Mouse (Mus musculus) hindbrain, embryonic 16.5 days (tissue): ENCODE results near the gene Srxn1. TPM values are rescaled to one million over a fixed set of nuclear protein-coding genes. Genes with fewer than 3 reads are reported as not detected.

ENCODE experiments used
- ATAC-seq: fragments of 200-750 bp; cut with Nextera tagmentation; 2 replicates; pipeline ENCODE4 v1.8.0; 2017; ENCODE audit warnings: moderate TSS enrichment, moderate library complexity
- H3K27ac ChIP-seq: fragments of 300-500 bp; sonication (generic); 2 replicates; pipeline ENCODE4 v1.5.1; 2014; ENCODE audit warnings: low read depth, mild to moderate bottlenecking, control low read depth, low read length, moderate library complexity
- H3K27me3 ChIP-seq: fragments of 300-500 bp; sonication (generic); replicated peaks from 2 replicates; pipeline ENCODE4 v1.6.1; 2014; ENCODE audit warnings: low read length; ENCODE audit not compliant: control insufficient read depth, insufficient read depth
- H3K36me3 ChIP-seq: fragments of 300-500 bp; sonication (generic); 2 replicates; pipeline ENCODE4 v1.6.1; 2014; ENCODE audit warnings: mild to moderate bottlenecking, low read length, moderate library complexity, mixed read lengths; ENCODE audit not compliant: control insufficient read depth, insufficient read depth
- H3K4me1 ChIP-seq: fragments of 300-500 bp; sonication (generic); 2 replicates; pipeline ENCODE4 v1.6.1; 2014; ENCODE audit warnings: low read depth, low read length; ENCODE audit not compliant: control insufficient read depth, insufficient read depth
- H3K4me2 ChIP-seq: fragments of 300-500 bp; sonication (generic); 2 replicates; pipeline ENCODE4 v1.6.1; 2014; ENCODE audit warnings: mild to moderate bottlenecking, low read length, control low read depth, moderate library complexity
- H3K4me3 ChIP-seq: fragments of 300-500 bp; sonication (generic); 2 replicates; pipeline ENCODE4 v1.5.1; 2014; ENCODE audit warnings: mild to moderate bottlenecking, low read length, control low read depth, moderate library complexity
- H3K9ac ChIP-seq: fragments of 300-500 bp; sonication (generic); 2 replicates; pipeline ENCODE4 v1.6.1; 2014; ENCODE audit warnings: low read depth, mild to moderate bottlenecking, control low read depth, low read length, moderate library complexity
- H3K9me3 ChIP-seq: fragments of 300-500 bp; sonication (generic); 2 replicates; pipeline ENCODE4 v1.6.1; 2014; ENCODE audit warnings: mild to moderate bottlenecking, low read length, moderate library complexity; ENCODE audit not compliant: control insufficient read depth
- WGBS: fragments of 180-500 bp; shearing (Covaris S2); extraction: QIAGEN DNeasy Blood & Tissue Kit; methylation state at CpG from one replicate; pipeline ENCODE4 v1.1.7; 2014; 5-methylcytosine and 5-hydroxymethylcytosine counted together
- polyA plus RNA-seq: library from polyadenylated mRNA; unstranded; fragments of >200 nt; fragmentation: Nextera tagmentation; extraction: Ambion mirVana; gene quantifications from 2 replicates; pipeline ENCODE4 v1.2.1, GENCODE M21; 2015

Gene Srxn1
- polyA plus RNA-seq, 1 experiment from 2014 or later: 32.1 TPM

GRCm38 (mm10) chr2:152086451-152086850 is 18.9 kb upstream of the Srxn1 start:
- Histone ChIP-seq H3K4me1 (peaks cover 42% of the 10 kb centered on the region), H3K9ac (peak overlapping the region; percentile 47; the same call in 1 of the 2 replicates), H3K27ac (peak overlapping the region; percentile 56; the same call in 1 of the 2 replicates), H3K9me3 (no peaks in the 10 kb centered on the region), H3K27me3 (no peaks in the 10 kb centered on the region), H3K4me3 (no peak overlapping the region), H3K36me3 (no peaks in the 10 kb centered on the region), H3K4me2 (peak overlapping the region; percentile 37)
- no peak for ATAC-seq
- WGBS: 50% methylated on average over 6 of the region's 6 CpGs

GRCm38 (mm10) chr2:152087111-152087510 is 18.2 kb upstream of the Srxn1 start:
- 63% methylated on average over 5 of the region's 5 CpGs for WGBS
- Histone ChIP-seq H3K4me1 (peaks cover 42% of the 10 kb centered on the region), H3K36me3 (no peaks in the 10 kb centered on the region), H3K9me3 (no peaks in the 10 kb centered on the region), H3K4me3 (no peak overlapping the region; the same call in 1 of the 2 replicates), H3K27ac (peak overlapping the region; percentile 56; the same call in 1 of the 2 replicates), H3K4me2 (peak overlapping the region; percentile 37; the same call in 1 of the 2 replicates), H3K27me3 (0 out of 2 replicates have a peak, but pooled peaks cover 3% of the 10 kb centered on the region), H3K9ac (peak overlapping the region; percentile 47)
- no peak for ATAC-seq

GRCm38 (mm10) chr2:152089078-152089477 is 16.2 kb upstream of the Srxn1 start:
- no peak for ATAC-seq
- no peak overlapping the region for H3K4me3 ChIP-seq
- no peak overlapping the region for H3K9ac ChIP-seq
- no peak overlapping the region for H3K27ac ChIP-seq
- H3K9me3 ChIP-seq: no peaks in the 10 kb centered on the region
- H3K4me2 ChIP-seq: no peak overlapping the region
- peaks cover 7% of the 10 kb centered on the region for H3K27me3 ChIP-seq
- no peaks in the 10 kb centered on the region for H3K36me3 ChIP-seq
- peaks cover 40% of the 10 kb centered on the region for H3K4me1 ChIP-seq
- 9% methylated on average over 4 of the region's 4 CpGs for WGBS

GRCm38 (mm10) chr2:152089581-152089980 is 15.7 kb upstream of the Srxn1 start:
- Histone ChIP-seq H3K36me3 (no peaks in the 10 kb centered on the region), H3K9me3 (no peaks in the 10 kb centered on the region), H3K4me3 (no peak overlapping the region), H3K27me3 (peaks cover 8% of the 10 kb centered on the region), H3K9ac (no peak overlapping the region), H3K4me2 (no peak overlapping the region), H3K27ac (no peak overlapping the region), H3K4me1 (peaks cover 35% of the 10 kb centered on the region)
- ATAC-seq: no peak
- WGBS: 87% methylated on average over 5 of the region's 5 CpGs

- no peaks in the 10 kb centered on the region for H3K9me3 ChIP-seq
- H3K9ac ChIP-seq: no peak overlapping the region
- H3K4me3 ChIP-seq: no peak overlapping the region
- H3K27ac ChIP-seq: no peak overlapping the region
- no peaks in the 10 kb centered on the region for H3K36me3 ChIP-seq
- 74% methylated on average over 5 of the region's 5 CpGs for WGBS
- H3K27me3 ChIP-seq: peaks cover 8% of the 10 kb centered on the region
- no peak for ATAC-seq
- H3K4me2 ChIP-seq: no peak overlapping the region
- H3K4me1 ChIP-seq: peaks cover 30% of the 10 kb centered on the region
Measured at GRCm38 (mm10) chr2:152090486-152090885, 14.8 kb upstream of the Srxn1 start.

GRCm38 (mm10) chr2:152091342-152092056 is 13.8 kb upstream of the Srxn1 start:
- peaks cover 24% of the 10 kb centered on the region for H3K4me1 ChIP-seq
- peaks cover 8% of the 10 kb centered on the region for H3K27me3 ChIP-seq
- no peak for ATAC-seq
- no peak overlapping the region for H3K4me2 ChIP-seq
- 19% methylated on average over 12 of the region's 12 CpGs for WGBS
- no peak overlapping the region for H3K9ac ChIP-seq
- H3K9me3 ChIP-seq: no peaks in the 10 kb centered on the region
- H3K4me3 ChIP-seq: no peak overlapping the region
- H3K36me3 ChIP-seq: no peaks in the 10 kb centered on the region
- H3K27ac ChIP-seq: no peak overlapping the region

- H3K4me3 ChIP-seq: peak overlapping the region; percentile 39
- WGBS: 7% methylated on average over 27 of the region's 45 CpGs
- peak overlapping the region; percentile 53 for H3K4me2 ChIP-seq
- peak overlapping the region; percentile 18; the same call in 1 of the 2 replicates for H3K27ac ChIP-seq
- H3K9ac ChIP-seq: peak overlapping the region; percentile 52
- H3K9me3 ChIP-seq: no peaks in the 10 kb centered on the region
- ATAC-seq: no peak
- peaks cover 8% of the 10 kb centered on the region for H3K27me3 ChIP-seq
- peaks cover 15% of the 10 kb centered on the region for H3K4me1 ChIP-seq
- H3K36me3 ChIP-seq: no peaks in the 10 kb centered on the region
Measured at GRCm38 (mm10) chr2:152092927-152093326, 12.4 kb upstream of the Srxn1 start.

- H3K27ac ChIP-seq: no peak overlapping the region
- H3K4me1 ChIP-seq: peaks cover 15% of the 10 kb centered on the region
Measured at GRCm38 (mm10) chr2:152093356-152093792, 11.9 kb upstream of the Srxn1 start.

GRCm38 (mm10) chr2:152094856-152095545 is 10.3 kb upstream of the Srxn1 start:
- Histone ChIP-seq H3K36me3 (no peaks in the 10 kb centered on the region), H3K9ac (peak overlapping the region; percentile 7; the same call in 1 of the 2 replicates), H3K27ac (no peak overlapping the region), H3K4me1 (peaks cover 13% of the 10 kb centered on the region), H3K27me3 (peaks cover 8% of the 10 kb centered on the region), H3K4me2 (peak overlapping the region; percentile 27), H3K9me3 (no peaks in the 10 kb centered on the region), H3K4me3 (no peak overlapping the region)
- 10% methylated on average over 29 of the region's 29 CpGs for WGBS
- ATAC-seq: no peak

More at GRCm38 (mm10) chr2:152093356-152093792, 11.9 kb upstream of the Srxn1 start:
- Histone ChIP-seq H3K9ac (peak overlapping the region; percentile 52), H3K36me3 (no peaks in the 10 kb centered on the region), H3K27me3 (peaks cover 8% of the 10 kb centered on the region), H3K4me3 (peak overlapping the region; percentile 39), H3K4me2 (peak overlapping the region; percentile 53), H3K9me3 (no peaks in the 10 kb centered on the region)
- ATAC-seq: peak; percentile 18; the same call in 1 of the 2 replicates
- WGBS: 5% methylated on average over 49 of the region's 60 CpGs
